Mouse (Mus musculus) monocyte, adult 2 months (primary cell): ENCODE measurements around the gene Ube2h.

Experiments used
- DNase-seq, 2 experiments: peaks; one replicate each; pipeline ENCODE4 v3.0.0; 2022; ENCODE audit warnings: low spot score in 2 of 2, low read depth in 1 of 2

Gene Ube2h

GRCm38 (mm10) chr6:30248708-30249107, 55.6 kb downstream of the Ube2h start:
- no peak for DNase-seq

GRCm38 (mm10) chr6:30245940-30246339, 58.4 kb downstream of the Ube2h start:
- no peak for DNase-seq

- no peak for DNase-seq
Measured at GRCm38 (mm10) chr6:30245397-30245796, 58.9 kb downstream of the Ube2h start.

DNA sequence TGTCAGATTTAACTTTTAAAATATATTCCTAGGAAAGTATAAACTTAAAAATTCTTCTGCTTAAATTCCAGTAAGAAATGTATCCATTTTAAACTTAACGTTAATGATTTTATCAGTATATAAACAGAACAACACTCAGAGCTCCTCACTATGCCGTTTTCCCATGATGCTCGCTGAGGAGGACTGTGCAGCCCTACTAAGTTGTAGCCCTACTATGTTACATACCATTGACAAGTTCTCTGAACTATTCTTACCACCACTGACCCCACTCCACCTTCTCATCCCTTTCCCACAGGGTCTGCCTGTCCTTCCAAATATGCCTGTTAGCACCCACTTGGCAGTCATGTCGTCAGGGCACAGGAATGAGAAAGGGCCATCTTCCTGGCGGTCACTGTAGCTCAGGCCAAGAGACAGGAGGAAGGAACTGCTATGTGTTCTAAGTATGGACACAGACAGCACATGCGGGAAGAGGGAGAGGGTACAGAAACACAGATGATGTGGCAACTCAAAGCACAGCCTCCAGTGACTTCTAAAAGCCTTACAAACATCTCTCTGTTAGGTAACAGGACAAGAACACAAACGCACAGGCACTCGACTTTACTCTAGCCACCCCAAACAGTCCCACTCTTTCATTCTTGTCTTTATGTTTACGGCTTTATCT, 60.9 kb downstream of the Ube2h start:
- no peak for DNase-seq

DNA sequence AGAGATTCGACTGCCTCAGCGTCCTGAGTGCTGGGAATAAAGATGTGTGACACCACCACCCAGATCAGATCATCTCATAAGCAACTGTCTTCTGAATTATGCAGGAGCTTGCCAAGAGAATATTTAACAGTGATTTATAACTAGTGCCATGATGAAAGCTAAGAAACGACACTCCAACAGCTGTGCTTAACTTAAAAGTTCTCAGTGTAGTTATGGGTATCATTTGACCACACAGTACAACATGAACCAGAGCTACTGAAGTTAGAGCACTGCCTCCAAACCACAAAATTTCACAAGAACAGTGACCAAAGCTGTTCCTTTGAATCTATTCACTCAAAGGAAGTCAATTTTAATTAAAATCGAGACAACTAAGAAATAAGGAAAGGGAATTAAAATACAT, 61.4 kb downstream of the Ube2h start:
- no peak for DNase-seq

DNA sequence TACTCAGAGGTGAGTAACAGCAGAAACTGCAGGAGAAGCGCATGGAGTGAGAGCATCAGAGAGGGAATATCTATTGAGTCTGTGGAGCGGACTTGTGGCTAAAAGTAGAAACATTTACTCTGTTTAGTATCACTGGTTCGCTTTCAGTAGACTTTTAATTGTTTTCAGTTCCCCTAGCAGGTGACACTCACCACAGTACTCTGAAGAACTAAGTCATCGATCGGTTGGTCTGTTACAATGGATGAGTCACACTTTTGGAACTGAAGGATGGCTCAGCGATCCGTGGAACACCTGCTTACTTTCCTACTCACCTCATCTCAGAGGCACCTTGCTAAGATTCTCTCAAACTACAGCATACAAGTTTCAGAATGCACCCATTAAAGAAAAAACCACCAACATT, 64.2 kb downstream of the Ube2h start:
- no peak for DNase-seq

DNA sequence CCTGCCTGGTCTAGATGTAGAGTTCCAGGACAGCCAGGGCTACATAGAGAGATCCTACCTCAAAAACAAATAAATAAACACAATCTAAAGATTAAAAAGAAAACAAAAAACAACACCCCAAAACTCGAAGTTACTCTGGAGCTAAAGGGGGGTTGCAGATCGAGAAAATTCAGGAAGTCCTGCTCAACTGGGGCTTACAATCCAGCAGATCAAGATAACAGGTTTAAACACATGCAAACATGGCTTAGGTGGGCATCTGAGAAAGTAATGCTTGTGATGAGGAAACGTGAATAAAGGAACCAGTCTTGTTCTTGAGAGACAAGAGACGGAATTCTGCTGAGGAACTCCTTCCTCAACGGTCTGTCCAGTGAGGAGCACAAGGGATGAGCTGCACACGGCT, 65.1 kb downstream of the Ube2h start:
- DNase-seq, result no peak

DNA sequence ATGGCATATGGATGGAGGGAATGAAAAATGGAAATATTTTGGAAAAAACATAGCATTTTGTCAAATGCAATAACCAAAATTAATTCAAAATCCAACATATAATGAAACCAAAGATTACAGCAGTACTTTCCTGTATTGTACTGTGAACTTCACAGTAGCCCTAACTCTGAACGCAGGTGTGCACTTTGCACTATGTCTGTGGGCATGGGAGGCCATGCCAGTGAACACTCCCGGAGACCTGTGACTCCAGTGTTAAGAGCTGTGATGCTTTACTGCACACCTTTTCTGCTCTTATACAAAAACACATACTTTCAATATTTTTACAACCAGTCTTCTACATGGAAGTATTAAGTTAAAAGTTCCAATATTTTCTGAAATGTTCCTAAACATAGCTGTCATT, 66.3 kb downstream of the Ube2h start:
- no peak for DNase-seq

- no peak for DNase-seq
Measured at GRCm38 (mm10) chr6:30236564-30236963, 67.8 kb downstream of the Ube2h start.

GRCm38 (mm10) chr6:30231758-30232293, 72.5 kb downstream of the Ube2h start:
- no peak for DNase-seq

- peak in 1 of 2 experiments; percentile 19 for DNase-seq
Measured at GRCm38 (mm10) chr6:30230246-30230645, 74.1 kb downstream of the Ube2h start.

DNA sequence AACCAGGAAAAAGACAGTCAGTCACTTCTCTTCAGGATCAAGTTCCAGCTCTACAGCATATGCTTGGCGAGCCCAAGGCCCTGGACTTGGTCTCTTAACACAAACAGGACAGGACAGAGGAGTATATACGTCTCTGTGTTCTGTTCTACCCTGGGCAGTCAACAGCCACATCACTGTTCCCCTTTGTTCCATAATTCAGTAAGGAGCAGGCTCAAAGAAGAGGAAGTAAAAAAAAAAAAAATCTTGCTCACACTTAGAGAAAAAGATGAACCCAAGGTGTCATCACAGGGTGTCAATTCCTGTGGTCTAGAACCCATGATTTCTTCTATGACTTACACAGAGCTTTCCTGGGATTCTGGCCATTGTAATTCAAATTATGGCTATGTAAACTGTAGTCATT, 75.4 kb downstream of the Ube2h start:
- no peak for DNase-seq

DNA sequence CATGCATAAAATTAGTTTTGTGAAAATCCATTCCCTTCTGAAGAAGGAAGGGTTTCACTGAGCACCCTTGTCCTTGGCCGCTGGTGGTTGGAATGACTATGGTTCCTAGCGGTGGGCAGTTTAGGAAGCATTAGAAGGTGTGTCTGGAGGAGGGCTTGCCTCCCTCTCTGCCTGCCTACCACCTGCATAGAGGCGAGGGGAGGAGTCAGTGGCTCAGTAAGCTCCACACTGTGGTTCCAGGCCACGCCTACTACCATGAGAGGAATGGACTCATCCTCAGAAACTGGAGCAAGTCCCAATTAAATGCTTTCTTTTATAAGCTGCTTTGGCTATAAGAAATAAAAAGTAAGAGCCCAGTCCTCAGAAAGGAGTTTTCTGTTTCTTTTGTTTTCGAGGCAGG, 76.0 kb downstream of the Ube2h start:
- no peak for DNase-seq

DNA sequence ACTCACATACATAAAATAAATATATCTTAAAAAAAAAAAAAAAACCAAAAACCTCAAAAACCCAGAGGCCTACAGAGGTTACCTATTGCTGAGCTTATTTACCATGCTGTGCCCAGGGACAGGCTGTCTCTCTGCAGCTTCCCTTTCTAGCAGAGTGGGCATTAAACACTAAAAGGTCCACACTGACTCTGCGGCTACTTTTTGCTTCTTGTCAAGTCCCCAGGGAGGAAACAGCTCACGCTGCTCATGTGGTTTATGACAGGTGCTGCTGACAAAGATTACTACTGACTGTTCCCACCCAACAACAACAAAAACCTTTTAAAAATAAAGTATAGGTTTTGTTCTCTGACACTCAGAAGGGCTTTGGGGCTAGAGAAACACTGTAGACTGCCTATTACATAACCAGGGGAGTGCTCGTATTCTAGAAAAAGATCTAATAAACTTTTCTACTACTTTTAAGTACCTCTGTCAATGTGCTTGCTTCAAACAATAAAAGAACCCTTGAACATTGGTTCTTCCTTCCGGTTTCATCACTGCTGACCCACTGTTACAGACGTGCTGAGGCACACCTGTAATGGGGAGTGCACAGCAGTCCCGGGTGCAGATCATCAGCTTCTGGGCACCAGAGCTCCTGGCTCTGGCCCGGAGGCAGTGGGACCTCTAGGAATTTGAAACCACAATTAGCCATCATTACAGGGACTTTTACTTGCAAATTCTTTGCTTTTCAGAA, 77.2 kb downstream of the Ube2h start:
- no peak for DNase-seq

- DNase-seq, result no peak
Measured at GRCm38 (mm10) chr6:30224693-30225092, 79.6 kb downstream of the Ube2h start.

DNA sequence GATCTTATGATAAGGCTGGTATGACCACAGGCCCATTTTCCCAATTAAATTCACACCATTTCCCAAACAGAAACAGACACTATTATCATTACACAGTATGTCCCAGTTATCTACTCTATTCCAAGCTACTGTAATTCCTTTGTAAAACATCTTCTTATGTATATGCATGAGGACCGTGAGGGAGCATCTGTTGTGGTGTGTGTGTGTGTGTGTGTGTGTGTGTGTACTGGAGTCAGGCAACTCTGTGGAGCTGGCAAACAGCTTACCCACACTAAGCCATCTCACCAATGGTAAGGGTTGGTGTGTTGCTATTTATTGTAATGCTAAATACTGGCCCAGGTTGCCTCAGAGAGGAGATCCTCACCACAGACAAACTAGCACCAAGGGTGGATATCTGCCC, 82.0 kb downstream of the Ube2h start:
- no peak for DNase-seq

GRCm38 (mm10) chr6:30217581-30217980, 86.8 kb downstream of the Ube2h start:
- no peak for DNase-seq

DNA sequence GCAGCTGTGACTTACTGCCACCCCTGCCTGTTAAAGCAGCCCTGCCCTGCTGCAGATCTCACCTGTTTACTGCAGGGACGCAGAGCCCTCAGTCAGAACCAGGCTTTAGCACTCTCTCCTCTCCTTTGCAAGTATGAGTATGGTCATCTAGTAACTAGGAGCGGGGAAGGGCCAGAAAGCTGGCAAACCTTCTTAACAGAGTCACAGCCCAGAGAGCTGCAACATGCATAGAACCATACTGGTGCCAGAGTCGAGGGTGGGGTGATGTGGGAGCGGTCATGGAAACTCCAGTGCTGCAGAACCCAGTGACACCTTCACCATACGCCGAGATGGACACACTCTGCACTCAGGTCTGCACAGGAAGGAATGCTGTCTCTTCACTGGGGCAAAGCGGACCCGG, 91.9 kb downstream of the Ube2h start:
- DNase-seq, result no peak

DNA sequence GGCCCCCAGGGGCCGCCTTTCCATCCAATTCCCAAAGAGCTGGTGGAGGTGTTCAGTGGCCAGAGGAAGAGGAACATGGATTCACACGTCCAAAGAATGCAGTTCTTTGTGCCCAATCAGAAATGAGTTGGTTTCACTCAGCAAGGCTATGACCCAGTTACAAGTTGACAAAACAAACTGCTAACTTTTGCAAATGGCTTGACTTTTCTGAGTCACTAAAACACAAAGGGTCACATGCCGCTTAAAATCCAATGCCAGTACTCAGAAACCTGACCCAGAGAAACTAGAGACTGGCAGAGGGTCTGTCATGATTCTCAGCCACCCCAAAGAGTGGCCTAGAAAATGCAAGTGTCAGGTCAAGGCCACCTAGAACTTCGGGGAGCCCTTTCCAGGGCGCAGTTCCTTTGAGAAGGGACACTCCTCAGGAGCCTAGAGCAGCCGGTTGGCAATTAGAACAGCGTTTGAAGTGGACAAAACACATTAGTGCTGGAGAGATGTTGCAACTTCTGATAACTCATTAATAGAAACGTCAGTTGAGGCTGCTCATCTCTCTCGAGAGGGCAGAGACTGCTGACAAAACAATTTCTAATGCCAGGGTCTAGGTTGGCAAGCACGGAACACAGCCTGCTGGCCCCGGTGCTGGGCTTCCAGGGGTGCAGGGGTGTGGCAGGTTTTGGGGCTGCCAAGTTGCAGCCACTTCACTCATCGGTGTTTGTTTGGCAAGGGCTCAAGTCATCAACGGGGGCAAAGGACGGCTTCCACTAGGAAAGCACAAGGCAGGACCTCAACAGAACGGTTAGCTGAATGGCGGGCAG, 92.5 kb downstream of the Ube2h start:
- DNase-seq, result no peak

- DNase-seq, result peak in 1 of 2 experiments; percentile 54
Measured at GRCm38 (mm10) chr6:30210788-30211187, 93.6 kb downstream of the Ube2h start.

GRCm38 (mm10) chr6:30208844-30209243, 95.5 kb downstream of the Ube2h start:
- no peak for DNase-seq
